In the genomic region with DNA sequence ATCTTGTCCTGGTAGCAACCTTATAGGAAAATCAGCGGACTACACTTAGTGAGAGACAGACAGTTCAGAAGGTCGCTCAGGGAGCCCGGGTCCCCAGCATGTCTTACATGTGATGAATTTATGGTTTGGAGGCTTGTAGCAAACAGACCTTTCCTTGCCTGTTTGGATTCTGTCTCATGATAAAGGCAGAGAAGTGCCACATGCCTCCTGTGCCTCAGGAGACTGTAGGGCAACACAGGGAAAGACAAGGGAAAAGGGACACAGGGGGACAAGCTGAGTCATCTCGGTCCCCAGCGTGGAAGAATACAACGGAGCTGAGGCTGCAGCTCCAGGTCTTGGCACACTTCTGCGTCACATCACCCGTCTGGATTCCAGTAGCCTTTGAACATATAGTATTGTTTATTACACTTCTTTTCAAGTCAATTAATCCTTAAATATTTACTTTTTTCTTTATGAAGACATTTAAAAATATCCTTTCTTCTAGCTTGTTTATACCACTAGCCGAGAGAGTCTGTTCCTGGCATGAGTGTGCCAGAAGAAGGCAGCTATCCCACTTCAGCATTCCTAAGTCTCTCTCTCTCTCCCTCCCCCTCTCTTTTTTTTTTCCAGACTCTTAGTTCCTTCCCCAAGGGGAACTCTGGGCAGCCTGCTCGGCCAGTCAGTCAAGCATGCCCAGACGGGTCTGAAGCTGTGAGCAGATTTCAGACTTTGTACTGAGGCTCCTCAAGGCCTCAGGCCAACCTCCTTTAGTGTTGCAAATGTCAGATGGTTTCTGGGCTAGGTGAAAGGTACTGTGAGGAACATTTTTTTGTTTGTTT, we compare ENCODE assay signal across 12 mouse cellular contexts.
A peak's percentile ranks its signal among the peaks of the same experiment; 100 is the strongest.
DNase-seq lines count a peak whose midpoint lies in the region; ATAC-seq and TF ChIP-seq lines count a peak whose summit lies in the region.
"Had no signal": no experiment of that assay in that cellular context is flagged by ENCODE, and none has a peak within 500 bp of the region (broad histone marks: within the 10 kb centered on the region; RNA-seq: fewer than 3 reads in every experiment).

No protein-coding gene starts in this region.

- intact Hi-C loops in left cerebral cortex, postnatal 14 days (cut with DNase I) = no loop called here

- no peak overlapping the region for H3K4me2 ChIP-seq in midbrain, embryonic 14.5 days (ENCODE audit: low read length)
- H3K4me2 ChIP-seq in midbrain, embryonic 13.5 days (replicated peaks) = no peak overlapping the region
- no peak overlapping the region for H3K4me2 ChIP-seq in embryonic facial prominence, embryonic 15.5 days (replicated peaks)
- no peak overlapping the region for H3K4me2 ChIP-seq in kidney, postnatal 0 days (ENCODE audit: low read length)
- H3K4me2 ChIP-seq in stomach, embryonic 15.5 days = no peak overlapping the region
- H3K4me2 ChIP-seq: liver, embryonic 11.5 days had no signal

- H3K9ac ChIP-seq in midbrain, embryonic 14.5 days (replicated peaks; ENCODE audit: low read length) = no peak overlapping the region
- no peak overlapping the region for H3K9ac ChIP-seq in midbrain, embryonic 13.5 days (replicated peaks)
- H3K9ac ChIP-seq in embryonic facial prominence, embryonic 15.5 days = no peak overlapping the region
- H3K9ac ChIP-seq in kidney, postnatal 0 days (ENCODE audit: low read depth, low read length) = no peak overlapping the region
- H3K9ac ChIP-seq in stomach, embryonic 15.5 days = no peak overlapping the region

- ATAC-seq in midbrain, embryonic 14.5 days (ENCODE audit: low FRiP score, low TSS enrichment) = no peak
- ATAC-seq in midbrain, embryonic 13.5 days = no peak
- 0 out of 2 replicates have a peak, but pooled peaks have one; percentile 19 for ATAC-seq in embryonic facial prominence, embryonic 15.5 days (ENCODE audit: insufficient number of reproducible peaks, low FRiP score, low TSS enrichment, low read depth)
- ATAC-seq in kidney, postnatal 0 days (replicated peaks; ENCODE audit: low FRiP score, low read depth) = 0 out of 2 replicates have a peak, but pooled peaks have one; percentile 49
- peak; percentile 75; the same call in 1 of the 2 replicates for ATAC-seq in stomach, embryonic 15.5 days (ENCODE audit: insufficient read depth, low FRiP score, low read depth)
- ATAC-seq: Patski had no signal

- H3K4me3 ChIP-seq in midbrain, embryonic 14.5 days (replicated peaks; ENCODE audit: low read depth, low read length) = no peak overlapping the region
- no peak overlapping the region for H3K4me3 ChIP-seq in midbrain, embryonic 13.5 days (replicated peaks)
- no peak overlapping the region for H3K4me3 ChIP-seq in embryonic facial prominence, embryonic 15.5 days (replicated peaks)
- no peak overlapping the region for H3K4me3 ChIP-seq in kidney, postnatal 0 days (replicated peaks; ENCODE audit: low read depth, low read length)
- no peak overlapping the region for H3K4me3 ChIP-seq in stomach, embryonic 15.5 days (replicated peaks)
- H3K4me3 ChIP-seq: myocyte had no signal

- H3K27ac ChIP-seq in midbrain, embryonic 14.5 days (replicated peaks; ENCODE audit: low read depth, low read length) = no peak overlapping the region
- H3K27ac ChIP-seq in midbrain, embryonic 13.5 days = no peak overlapping the region
- H3K27ac ChIP-seq in embryonic facial prominence, embryonic 15.5 days (replicated peaks) = peak overlapping the region; percentile 36; the same call in 1 of the 2 replicates
- H3K27ac ChIP-seq in kidney, postnatal 0 days = 0 out of 2 replicates have a peak overlapping the region, but pooled peaks have one; percentile 13
- peak overlapping the region; percentile 51; the same call in 1 of the 2 replicates for H3K27ac ChIP-seq in stomach, embryonic 15.5 days

- TF ChIP-seq CTCF in kidney, postnatal 0 days (IDR thresholded peaks at IDR 0.05; ENCODE audit: low read depth) = no peak

- H3K4me1 ChIP-seq in midbrain, embryonic 14.5 days (ENCODE audit: control insufficient read depth, insufficient read depth, low read length) = no peaks in the 10 kb centered on the region
- H3K4me1 ChIP-seq in midbrain, embryonic 13.5 days (replicated peaks) = peaks cover 7% of the 10 kb centered on the region; the same call in 1 of the 2 replicates
- H3K4me1 ChIP-seq in embryonic facial prominence, embryonic 15.5 days = peaks cover 7% of the 10 kb centered on the region; the same call in 1 of the 2 replicates
- no peaks in the 10 kb centered on the region for H3K4me1 ChIP-seq in kidney, postnatal 0 days (replicated peaks; ENCODE audit: insufficient read depth, low read length)
- 0 out of 2 replicates have a peak, but pooled peaks cover 5% of the 10 kb centered on the region for H3K4me1 ChIP-seq in stomach, embryonic 15.5 days

- H3K36me3 ChIP-seq in midbrain, embryonic 14.5 days (ENCODE audit: control insufficient read depth, insufficient read depth, low read length) = no peaks in the 10 kb centered on the region
- H3K36me3 ChIP-seq in midbrain, embryonic 13.5 days = no peaks in the 10 kb centered on the region
- H3K36me3 ChIP-seq in embryonic facial prominence, embryonic 15.5 days = no peaks in the 10 kb centered on the region
- H3K36me3 ChIP-seq in kidney, postnatal 0 days (ENCODE audit: insufficient read depth, low read length) = no peaks in the 10 kb centered on the region
- no peaks in the 10 kb centered on the region for H3K36me3 ChIP-seq in stomach, embryonic 15.5 days

- peak; percentile 42 for DNase-seq in midbrain, embryonic 14.5 days
- no peak for DNase-seq in kidney, postnatal 0 days (ENCODE audit: low spot score)
- no peak for DNase-seq in cerebellum, postnatal 36 days
- DNase-seq in neural tube, embryonic 10.5 days (ENCODE audit: extremely low spot score, low spot score) = no peak
- DNase-seq in left cerebral cortex, postnatal 14 days (ENCODE audit: low spot score in 2 of 2) = no peak
- DNase-seq: right cerebral cortex, postnatal 14 days had no signal

- H3K27me3 ChIP-seq in midbrain, embryonic 14.5 days (ENCODE audit: control insufficient read depth, insufficient read depth, low read length) = no peaks in the 10 kb centered on the region
- no peaks in the 10 kb centered on the region for H3K27me3 ChIP-seq in midbrain, embryonic 13.5 days
- no peaks in the 10 kb centered on the region for H3K27me3 ChIP-seq in embryonic facial prominence, embryonic 15.5 days
- no peaks in the 10 kb centered on the region for H3K27me3 ChIP-seq in kidney, postnatal 0 days (ENCODE audit: insufficient read depth, low read length)
- H3K27me3 ChIP-seq in stomach, embryonic 15.5 days (replicated peaks) = no peaks in the 10 kb centered on the region
- H3K27me3 ChIP-seq: Patski had no signal

- 56% methylated on average over 11 of the region's 11 CpGs for WGBS in midbrain, embryonic 14.5 days
- 55% methylated on average over 11 of the region's 11 CpGs for WGBS in midbrain, embryonic 13.5 days
- WGBS in embryonic facial prominence, embryonic 15.5 days = 31% methylated on average over 11 of the region's 11 CpGs
- 31% methylated on average over 11 of the region's 11 CpGs for WGBS in kidney, postnatal 0 days
- 31% methylated on average over 11 of the region's 11 CpGs for WGBS in stomach, embryonic 15.5 days

- H3K9me3 ChIP-seq in midbrain, embryonic 14.5 days (ENCODE audit: control insufficient read depth, low read length) = no peaks in the 10 kb centered on the region
- H3K9me3 ChIP-seq in midbrain, embryonic 13.5 days = no peaks in the 10 kb centered on the region
- H3K9me3 ChIP-seq in embryonic facial prominence, embryonic 15.5 days (replicated peaks) = no peaks in the 10 kb centered on the region
- no peaks in the 10 kb centered on the region for H3K9me3 ChIP-seq in kidney, postnatal 0 days (replicated peaks; ENCODE audit: low read length)
- no peaks in the 10 kb centered on the region for H3K9me3 ChIP-seq in stomach, embryonic 15.5 days

Comparison
In these comparisons a context has a peak if more than half of its experiments do, and no peak if none do; other contexts are left out.
1. ATAC-seq: peak in embryonic facial prominence, embryonic 15.5 days (single experiment), kidney, postnatal 0 days (single experiment) and stomach, embryonic 15.5 days (single experiment); none in midbrain, embryonic 14.5 days (single experiment) and midbrain, embryonic 13.5 days (single experiment).
2. H3K27ac ChIP-seq: peak in embryonic facial prominence, embryonic 15.5 days (single experiment), kidney, postnatal 0 days (single experiment) and stomach, embryonic 15.5 days (single experiment); none in midbrain, embryonic 14.5 days (single experiment) and midbrain, embryonic 13.5 days (single experiment).